Mouse (Mus musculus) embryonic facial prominence, embryonic 10.5 days (tissue): ENCODE measurements around the gene Tsfm. TPM values are rescaled to one million over a fixed set of nuclear protein-coding genes. Genes with fewer than 3 reads are reported as not detected.
A peak's percentile ranks its signal among the peaks of the same experiment; 100 is the strongest.
"Not testable (repeated sequence)": the region's sequence is repeated elsewhere in the genome, so short reads cannot be mapped to it uniquely, and the experiment has no call there.

Source experiments
- DNase-seq: peaks from one replicate; pipeline ENCODE4 v3.0.0-alpha.2; 2017; ENCODE audit warnings: low spot score
- H3K27ac ChIP-seq: fragments of 300-500 bp; sonication (generic); replicated peaks from 2 replicates; pipeline ENCODE4 v1.5.1; 2016; ENCODE audit warnings: mild to moderate bottlenecking
- H3K27me3 ChIP-seq: fragments of 300-500 bp; sonication (generic); replicated peaks from 2 replicates; pipeline ENCODE4 v1.6.1; 2016; ENCODE audit warnings: low read depth, mild to moderate bottlenecking; ENCODE audit not compliant: poor library complexity, severe bottlenecking
- H3K36me3 ChIP-seq: fragments of 300-500 bp; sonication (generic); replicated peaks from 2 replicates; pipeline ENCODE4 v1.6.1; 2016; ENCODE audit warnings: mild to moderate bottlenecking, moderate library complexity
- H3K4me1 ChIP-seq: fragments of 300-500 bp; sonication (generic); 2 replicates; pipeline ENCODE4 v1.6.1; 2016
- H3K4me3 ChIP-seq: fragments of 300-500 bp; sonication (generic); 2 replicates; pipeline ENCODE4 v1.5.1; 2016; ENCODE audit warnings: mild to moderate bottlenecking, moderate library complexity
- H3K9me3 ChIP-seq: fragments of 300-500 bp; sonication (generic); 2 replicates; pipeline ENCODE4 v1.6.1; 2016; ENCODE audit warnings: mild to moderate bottlenecking
- WGBS: fragments of 180-500 bp; shearing (Covaris S2); methylation state at CpG from one replicate; pipeline ENCODE4 v1.1.7; 2016; 5-methylcytosine and 5-hydroxymethylcytosine counted together
- polyA plus RNA-seq: library from polyadenylated mRNA; unstranded; fragments of >200 nt; fragmentation: Nextera tagmentation; extraction: Ambion mirVana; gene quantifications from 2 replicates; pipeline ENCODE4 v1.2.1, GENCODE M21; 2016

Gene Tsfm
- 103 and 106 TPM in 2 replicates for polyA plus RNA-seq

DNA sequence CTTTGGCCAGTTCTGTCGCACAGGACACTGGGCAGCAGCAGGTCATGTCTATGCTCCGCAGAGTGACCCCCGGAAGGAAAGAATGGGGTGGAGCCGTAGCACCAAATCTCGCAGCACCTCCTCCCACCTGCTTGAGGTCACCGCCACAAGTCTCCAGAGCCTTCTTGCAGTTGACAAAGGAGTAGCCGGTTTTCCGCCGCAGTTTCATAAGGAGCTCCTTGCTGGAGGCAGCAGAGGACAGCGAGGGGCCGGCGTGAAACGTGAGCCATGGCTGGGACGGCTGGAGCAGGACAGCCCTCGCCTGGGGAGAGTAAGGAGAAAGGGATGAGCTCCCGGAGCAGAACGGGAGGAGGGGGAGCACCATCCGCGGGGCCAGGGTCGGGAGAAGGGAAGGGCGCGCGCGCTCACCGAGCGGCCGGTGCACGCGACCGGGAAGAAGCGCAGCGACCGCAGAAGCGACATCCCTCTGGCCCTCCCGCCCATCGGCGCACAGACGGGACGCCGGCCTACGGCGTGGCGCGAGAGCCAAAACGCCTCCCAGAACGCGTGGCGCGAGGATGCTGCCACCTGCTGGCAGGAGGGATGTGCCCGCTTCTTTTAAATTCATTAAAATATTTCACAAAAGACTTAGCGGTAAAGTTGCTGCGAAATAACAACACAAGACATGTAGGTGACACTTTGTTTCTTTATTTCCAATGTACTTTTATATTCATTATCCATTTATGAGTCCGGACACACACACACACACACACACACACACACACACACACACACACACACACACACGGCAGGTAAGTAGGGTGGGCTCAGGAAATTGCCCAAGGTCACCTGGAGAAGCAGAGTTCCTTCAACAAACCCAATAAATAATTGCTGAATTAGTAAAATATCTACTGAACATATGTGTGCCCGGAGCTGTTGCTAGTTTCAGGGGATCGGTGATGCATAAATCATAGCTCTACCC, at the start of gene Tsfm:
TSS of gene Tsfm (minus strand) at position 505 of the 961 bp plus-strand sequence.
- WGBS: 6% methylated on average over 56 of the region's 56 CpGs
- Histone ChIP-seq H3K4me3 (peak within 1 kb of the TSS; percentile 94), H3K4me1 (peaks cover 9% of the 10 kb centered on the region), H3K27ac (peak within 1 kb of the TSS; percentile 94), H3K36me3 (peaks cover 39% of the 10 kb centered on the region), H3K27me3 (no peaks in the 10 kb centered on the region; the same call in 1 of the 2 replicates), H3K9me3 (no peaks in the 10 kb centered on the region)
- peak; percentile 92 for DNase-seq

DNA sequence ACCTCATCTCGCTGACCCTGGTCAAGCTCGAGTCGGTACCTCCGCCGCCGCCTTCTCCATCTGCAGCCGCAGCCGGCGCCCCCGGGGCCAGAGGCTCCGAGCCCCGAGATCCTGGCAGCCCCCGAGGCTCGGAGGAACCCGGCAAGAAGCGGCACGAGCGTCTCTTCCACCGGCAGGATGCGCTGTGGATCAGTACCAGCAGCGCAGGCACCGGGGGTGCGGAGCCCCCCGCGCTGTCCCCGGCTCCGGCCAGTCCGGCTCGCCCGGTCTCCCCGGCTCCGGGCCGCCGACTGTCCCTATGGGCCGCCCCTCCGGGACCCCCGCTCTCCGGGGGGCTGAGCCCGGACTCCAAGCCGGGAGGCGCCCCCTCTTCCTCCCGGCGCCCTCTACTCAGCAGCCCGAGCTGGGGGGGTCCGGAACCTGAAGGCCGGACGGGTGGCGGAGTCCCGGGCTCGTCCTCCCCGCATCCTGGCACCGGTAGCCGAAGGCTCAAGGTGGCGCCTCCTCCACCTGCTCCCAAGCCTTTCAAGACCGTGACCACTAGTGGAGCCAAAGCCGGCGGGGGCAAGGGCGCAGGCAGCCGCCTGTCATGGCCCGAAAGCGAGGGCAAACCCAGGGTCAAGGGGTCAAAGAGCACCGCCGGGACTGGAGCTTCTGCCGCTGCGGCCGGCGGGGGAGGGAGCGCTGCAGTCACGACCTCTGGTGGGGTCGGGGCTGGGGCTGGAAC, 49.2 kb upstream of the Tsfm start:
- H3K9me3 ChIP-seq: no peaks in the 10 kb centered on the region
- peaks cover 100% of the 10 kb centered on the region for H3K27me3 ChIP-seq
- peaks cover 65% of the 10 kb centered on the region for H3K4me1 ChIP-seq
- H3K27ac ChIP-seq: peak overlapping the region; percentile 71
- peak; percentile 60 for DNase-seq
- no peaks in the 10 kb centered on the region for H3K36me3 ChIP-seq
- WGBS: 1% methylated on average over 70 of the region's 70 CpGs
- peak overlapping the region; percentile 72 for H3K4me3 ChIP-seq

DNA sequence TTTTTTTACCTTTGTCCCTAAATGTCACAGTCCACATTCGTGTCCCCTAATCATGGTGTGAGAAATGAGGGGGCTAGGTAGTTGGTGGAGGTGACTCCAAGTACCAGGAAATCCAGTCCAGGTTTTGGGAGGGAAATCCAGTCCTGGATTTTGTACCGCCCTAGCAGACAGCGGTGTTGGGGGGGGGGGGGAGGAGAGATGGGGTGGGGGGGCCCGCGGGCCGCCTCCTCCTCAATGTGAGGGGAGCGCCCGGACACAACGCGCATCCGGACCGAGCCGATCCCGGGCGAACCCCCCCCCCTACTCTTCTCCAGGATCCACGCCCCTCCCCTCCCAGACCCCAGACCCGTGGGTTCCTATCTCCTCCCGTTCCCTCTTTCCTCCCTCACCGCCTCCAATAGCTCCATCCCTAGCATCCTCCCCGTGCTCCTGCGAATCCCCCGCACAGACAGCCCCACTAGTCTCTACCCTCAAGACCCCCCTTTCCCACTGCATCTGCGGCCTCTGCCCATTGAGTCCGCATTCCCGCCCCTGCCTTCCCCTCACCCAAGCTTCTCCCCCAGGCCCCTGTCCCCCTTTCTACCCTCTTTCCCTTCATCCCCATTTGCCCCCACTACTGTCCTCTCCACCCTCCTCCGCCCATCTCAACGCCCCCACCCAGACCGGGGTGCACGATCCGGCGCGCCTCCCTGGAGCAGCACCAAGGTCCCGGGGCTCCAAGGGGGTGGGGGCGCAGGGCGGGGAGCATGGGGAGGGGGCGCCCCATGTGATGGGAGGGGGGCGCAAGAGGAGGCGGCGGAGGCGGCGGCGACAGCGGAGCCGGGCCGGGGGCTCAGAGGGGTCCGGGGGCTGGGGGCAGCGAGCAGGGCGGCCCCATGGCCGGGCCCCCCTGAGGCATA, 48.3 kb upstream of the Tsfm start:
- Histone ChIP-seq H3K27me3 (peaks cover 92% of the 10 kb centered on the region), H3K4me3 (peak overlapping the region; percentile 72), H3K36me3 (no peaks in the 10 kb centered on the region), H3K27ac (peak overlapping the region; percentile 71), H3K4me1 (peaks cover 65% of the 10 kb centered on the region), H3K9me3 (no peaks in the 10 kb centered on the region)
- under 1% methylated on average over 48 of the region's 49 CpGs for WGBS
- DNase-seq: peak; percentile 77

DNA sequence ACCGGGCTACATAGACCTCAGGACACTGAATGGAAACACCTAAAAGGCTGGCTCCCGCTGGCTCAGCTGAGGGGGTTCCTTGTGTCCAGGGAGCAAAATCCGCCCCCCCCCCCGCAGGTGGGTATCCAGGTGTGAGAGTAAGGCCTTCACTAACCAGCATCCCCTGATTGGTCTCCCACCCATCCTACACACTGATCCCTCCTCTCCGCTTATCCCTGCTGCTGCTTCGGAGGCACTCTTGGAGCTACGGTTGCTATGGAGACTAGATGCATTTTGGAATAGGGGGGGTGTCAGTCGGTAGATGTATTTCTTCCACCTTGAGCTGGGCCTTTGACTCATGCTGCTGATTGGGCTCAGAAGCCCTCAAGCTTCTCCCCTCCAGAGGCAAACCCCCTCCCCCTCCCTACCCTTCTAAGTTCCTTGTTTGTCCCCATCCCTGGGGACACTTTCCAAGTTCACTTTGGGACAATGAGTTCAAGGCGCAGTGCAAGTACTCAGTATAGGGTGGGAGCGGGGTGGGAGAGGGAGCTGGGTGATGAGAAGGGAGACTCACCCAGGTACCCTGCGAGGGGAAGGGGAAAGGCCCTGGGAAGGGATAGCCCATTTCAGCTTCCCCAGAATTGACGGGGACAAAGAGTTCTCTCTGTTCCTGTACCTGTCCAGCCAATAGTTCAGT, 47.5 kb upstream of the Tsfm start:
- DNase-seq: no peak
- no peaks in the 10 kb centered on the region for H3K9me3 ChIP-seq
- peak overlapping the region; percentile 72 for H3K4me3 ChIP-seq
- no peak overlapping the region for H3K27ac ChIP-seq
- H3K4me1 ChIP-seq: peaks cover 61% of the 10 kb centered on the region
- peaks cover 84% of the 10 kb centered on the region for H3K27me3 ChIP-seq
- no peaks in the 10 kb centered on the region for H3K36me3 ChIP-seq
- 3% methylated on average over 12 of the region's 12 CpGs for WGBS

DNA sequence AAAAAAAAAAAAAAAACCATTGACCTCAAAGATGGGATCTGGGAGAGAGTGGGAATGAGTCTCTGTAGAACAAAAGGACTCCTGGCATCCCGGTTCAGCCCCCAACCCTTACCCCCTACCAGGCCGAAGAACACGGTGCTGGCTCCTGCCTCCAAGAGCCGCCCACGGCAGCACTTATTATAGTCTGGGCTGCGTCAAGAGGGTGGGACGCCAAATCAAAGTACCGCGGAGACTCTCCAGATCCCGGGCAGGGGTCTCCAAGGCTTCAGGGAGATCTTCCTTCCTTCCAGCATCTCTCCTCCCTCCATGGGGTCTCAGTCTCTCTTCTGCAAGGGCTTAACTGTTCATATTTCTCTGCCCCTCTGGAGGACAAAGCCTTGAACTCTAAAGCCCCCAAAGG, 46.9 kb upstream of the Tsfm start:
- Histone ChIP-seq H3K9me3 (no peaks in the 10 kb centered on the region), H3K4me1 (peaks cover 61% of the 10 kb centered on the region), H3K27ac (no peak overlapping the region), H3K36me3 (no peaks in the 10 kb centered on the region), H3K4me3 (peak overlapping the region; percentile 72; the same call in 1 of the 2 replicates), H3K27me3 (peaks cover 78% of the 10 kb centered on the region)
- WGBS: 6% methylated on average over 10 of the region's 10 CpGs
- DNase-seq: no peak

DNA sequence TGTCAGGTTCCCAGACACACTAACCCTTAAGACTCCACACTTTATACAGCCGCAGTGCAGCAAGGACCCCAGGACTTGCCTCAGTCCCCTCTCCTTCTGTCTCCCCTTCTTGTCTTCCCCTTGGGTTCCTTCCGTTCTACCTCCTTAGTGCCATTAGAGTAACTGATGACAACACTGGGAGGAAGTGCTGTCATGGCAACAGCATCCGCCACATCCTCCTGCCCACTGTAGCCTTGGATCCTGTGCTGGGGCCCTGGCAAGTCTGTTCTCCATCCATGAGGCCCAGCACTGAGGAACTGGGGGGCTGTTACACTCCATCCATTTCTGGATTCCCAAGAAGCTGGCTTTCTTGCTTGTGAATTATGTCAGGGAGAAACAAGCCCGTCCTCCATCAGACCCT, 45.4 kb upstream of the Tsfm start:
- Histone ChIP-seq H3K4me3 (no peak overlapping the region), H3K36me3 (no peaks in the 10 kb centered on the region), H3K27ac (no peak overlapping the region), H3K4me1 (peaks cover 53% of the 10 kb centered on the region), H3K27me3 (peaks cover 64% of the 10 kb centered on the region), H3K9me3 (no peaks in the 10 kb centered on the region)
- no peak for DNase-seq
- 49% methylated on average over 4 of the region's 4 CpGs for whole genome bisulfite sequencing

DNA sequence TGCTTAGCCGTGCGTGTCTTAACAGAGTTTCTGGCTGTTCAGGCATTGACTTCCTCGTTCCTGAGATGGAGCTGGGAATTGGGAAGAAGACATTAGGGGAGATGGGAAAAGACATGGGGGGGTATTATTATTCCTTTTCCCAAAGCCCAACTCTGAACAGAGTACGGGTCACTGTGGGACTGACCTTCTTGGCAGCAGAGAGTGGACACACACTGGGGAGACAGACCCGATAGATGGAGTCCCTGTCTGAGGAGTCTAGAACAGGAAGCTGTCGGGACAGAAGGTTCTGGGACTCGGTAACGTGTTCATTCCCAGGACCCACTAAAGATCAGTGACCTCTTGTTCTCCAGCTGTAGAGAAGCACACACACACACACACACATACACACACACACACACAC, 45.0 kb upstream of the Tsfm start:
- Histone ChIP-seq H3K36me3 (no peaks in the 10 kb centered on the region), H3K27me3 (peaks cover 59% of the 10 kb centered on the region), H3K9me3 (no peaks in the 10 kb centered on the region), H3K4me1 (peaks cover 53% of the 10 kb centered on the region), H3K4me3 (no peak overlapping the region), H3K27ac (no peak overlapping the region)
- 74% methylated on average over 8 of the region's 8 CpGs for WGBS
- no peak for DNase-seq

DNA sequence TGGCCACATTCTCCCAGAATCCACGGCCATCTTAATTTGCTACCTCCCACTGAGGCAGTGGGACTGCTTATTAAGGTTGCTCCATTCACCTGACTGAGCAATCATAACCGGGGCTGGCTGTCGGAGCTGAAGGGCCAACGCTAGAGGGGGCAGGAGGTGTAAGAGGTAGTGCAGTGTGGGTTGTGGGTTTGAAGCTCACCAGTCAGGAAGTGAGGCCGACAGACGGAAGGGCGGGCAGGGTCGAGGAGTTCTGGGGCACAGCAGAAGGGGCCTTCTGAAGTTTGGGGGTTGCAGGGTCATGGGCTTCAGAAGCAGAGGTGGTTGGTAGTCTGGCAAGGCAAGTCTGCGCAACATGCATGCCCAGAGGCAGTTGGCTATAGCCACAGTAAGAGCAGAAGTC, 44.4 kb upstream of the Tsfm start, which contains the start of gene Agap2:
TSS of gene Agap2 (plus strand) at position 205 of the 400 bp plus-strand sequence.
- Histone ChIP-seq H3K27me3 (peaks cover 54% of the 10 kb centered on the region), H3K36me3 (no peaks in the 10 kb centered on the region)
- no peak for DNase-seq

DNA sequence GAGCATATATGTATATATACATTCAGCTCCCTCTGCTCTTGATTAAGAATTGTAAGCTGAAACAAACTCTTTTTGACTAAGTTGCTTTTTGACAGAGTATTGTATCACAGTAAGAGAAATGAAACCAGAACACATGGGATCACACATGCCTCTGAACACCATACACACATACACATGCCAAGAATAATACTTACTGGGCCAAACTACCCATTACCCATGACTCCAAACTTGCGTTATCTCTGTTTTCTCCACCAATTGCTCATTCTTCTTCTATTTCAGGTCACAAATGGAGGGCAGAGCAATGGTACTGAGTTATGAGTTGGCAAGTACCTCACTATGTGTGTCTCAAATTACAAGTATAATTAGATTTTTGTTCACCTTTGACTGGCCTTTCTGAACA, 43.3 kb upstream of the Tsfm start:
- WGBS: 99% methylated on average over 1 of the region's 1 CpGs
- Histone ChIP-seq H3K36me3 (no peaks in the 10 kb centered on the region), H3K9me3 (no peaks in the 10 kb centered on the region), H3K4me1 (peaks cover 42% of the 10 kb centered on the region), H3K27me3 (peaks cover 43% of the 10 kb centered on the region), H3K4me3 (no peak overlapping the region), H3K27ac (no peak overlapping the region)
- no peak for DNase-seq

More for the DNA sequence above, 44.4 kb upstream of the Tsfm start, which contains the start of gene Agap2:
- H3K4me3 ChIP-seq: no peak within 1 kb of the TSS
- 64% methylated on average over 9 of the region's 9 CpGs for WGBS
- no peak within 1 kb of the TSS for H3K27ac ChIP-seq
- no peaks in the 10 kb centered on the region for H3K9me3 ChIP-seq
- peaks cover 48% of the 10 kb centered on the region for H3K4me1 ChIP-seq

DNA sequence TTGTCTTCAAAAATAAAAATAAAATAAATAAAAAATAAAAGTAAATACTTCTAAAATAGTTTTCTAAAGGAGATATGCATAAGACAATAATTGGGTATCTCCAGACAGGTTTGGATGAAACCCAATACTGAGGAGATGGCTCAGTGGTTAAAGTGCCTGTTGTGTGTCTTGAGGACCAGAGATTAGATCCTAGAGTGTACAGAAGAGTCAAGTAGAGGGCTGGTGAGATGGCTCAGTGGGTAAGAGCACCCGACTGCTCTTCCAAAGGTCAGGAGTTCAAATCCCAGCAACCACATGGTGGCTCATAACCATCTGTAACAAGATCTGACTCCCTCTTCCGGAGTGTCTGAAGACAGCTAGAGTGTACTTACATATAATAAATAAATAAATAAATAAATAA, 42.3 kb upstream of the Tsfm start:
- not testable (repeated sequence) for H3K36me3 ChIP-seq, H3K27ac ChIP-seq, H3K4me3 ChIP-seq, DNase-seq, H3K9me3 ChIP-seq
- H3K4me1 ChIP-seq: peaks cover 42% of the 10 kb centered on the region
- H3K27me3 ChIP-seq: peaks cover 33% of the 10 kb centered on the region
- 82% methylated on average over 2 of the region's 2 CpGs for WGBS

DNA sequence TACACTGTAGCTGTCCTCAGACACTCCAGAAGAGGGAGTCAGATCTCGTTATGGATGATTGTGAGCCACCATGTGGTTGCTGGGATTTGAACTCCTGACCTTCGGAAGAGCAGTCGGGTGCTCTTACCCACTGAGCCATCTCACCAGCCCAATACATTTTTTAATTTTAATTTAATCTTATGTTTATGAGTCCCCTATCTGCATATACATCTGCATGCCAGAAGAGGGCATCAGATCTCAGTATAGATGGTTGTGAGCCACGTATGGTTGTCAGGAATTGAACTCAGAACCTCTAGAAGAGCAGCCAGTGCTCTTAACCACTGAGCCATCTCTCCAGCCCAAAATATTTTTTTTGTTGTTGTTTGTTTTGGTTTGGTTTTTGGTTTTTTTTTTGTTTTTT, 41.6 kb upstream of the Tsfm start:
- H3K27ac ChIP-seq, H3K9me3 ChIP-seq, DNase-seq, H3K4me3 ChIP-seq: not testable (repeated sequence)
- Histone ChIP-seq H3K4me1 (peaks cover 39% of the 10 kb centered on the region), H3K27me3 (peaks cover 26% of the 10 kb centered on the region), H3K36me3 (peaks cover 15% of the 10 kb centered on the region)
- 88% methylated on average over 4 of the region's 4 CpGs for WGBS
